Mouse (Mus musculus) liver, embryonic 13.5 days (tissue): ENCODE data around the gene Pgrmc2. TPM values are rescaled to one million over a fixed set of nuclear protein-coding genes. Genes with fewer than 3 reads are reported as not detected.

Source experiments
- ATAC-seq: fragments of 200-750 bp; cut with Nextera tagmentation; 2 replicates; pipeline ENCODE4 v1.8.0; 2017; ENCODE audit warnings: low read depth, mild to moderate bottlenecking, moderate number of reproducible peaks, moderate library complexity
- DNase-seq: peaks from one replicate; pipeline ENCODE4 v3.0.0; 2022
- H3K27ac ChIP-seq: fragments of 300-500 bp; sonication (generic); 2 replicates; pipeline ENCODE4 v1.5.1; 2015; ENCODE audit warnings: moderate library complexity, mild to moderate bottlenecking, inconsistent platforms
- H3K27me3 ChIP-seq: fragments of 300-500 bp; sonication (generic); 2 replicates; pipeline ENCODE4 v1.6.1; 2015; ENCODE audit warnings: mild to moderate bottlenecking, inconsistent platforms
- H3K36me3 ChIP-seq: fragments of 300-500 bp; sonication (generic); 2 replicates; pipeline ENCODE4 v1.6.1; 2015; ENCODE audit warnings: mild to moderate bottlenecking, inconsistent platforms
- H3K4me1 ChIP-seq: fragments of 300-500 bp; sonication (generic); replicated peaks from 2 replicates; pipeline ENCODE4 v1.6.1; 2015; ENCODE audit warnings: inconsistent platforms
- H3K4me2 ChIP-seq: fragments of 300-500 bp; sonication (generic); 2 replicates; pipeline ENCODE4 v1.6.1; 2015; ENCODE audit warnings: inconsistent platforms, mild to moderate bottlenecking, moderate library complexity
- H3K4me3 ChIP-seq: fragments of 300-500 bp; sonication (generic); replicated peaks from 2 replicates; pipeline ENCODE4 v1.5.1; 2015; ENCODE audit warnings: mild to moderate bottlenecking, inconsistent platforms
- H3K9ac ChIP-seq: fragments of 300-500 bp; sonication (generic); 2 replicates; pipeline ENCODE4 v1.6.1; 2015; ENCODE audit warnings: mild to moderate bottlenecking, inconsistent platforms
- H3K9me3 ChIP-seq: fragments of 300-500 bp; sonication (generic); replicated peaks from 2 replicates; pipeline ENCODE4 v1.6.1; 2016; ENCODE audit warnings: inconsistent platforms
- WGBS: fragments of 180-500 bp; shearing (Covaris S2); methylation state at CpG from one replicate; pipeline ENCODE4 v1.1.7; 2015; ENCODE audit not compliant: insufficient replicate concordance; 5-methylcytosine and 5-hydroxymethylcytosine counted together
- polyA plus RNA-seq: library from polyadenylated mRNA; unstranded; fragments of >200 nt; fragmentation: Nextera tagmentation; extraction: Ambion mirVana; gene quantifications from 2 replicates; pipeline ENCODE4 v1.2.1, GENCODE M21; 2015

Gene Pgrmc2
- polyA plus RNA-seq, 1 experiment from 2014 or later = 20.1 TPM

- no peaks in the 10 kb centered on the region for H3K36me3 ChIP-seq
- no peak for DNase-seq
- ATAC-seq = no peak
- no peak overlapping the region for H3K4me3 ChIP-seq
- H3K9ac ChIP-seq = no peak overlapping the region
- H3K9me3 ChIP-seq = no peaks in the 10 kb centered on the region
- 55% methylated on average over 2 of the region's 2 CpGs for WGBS
- no peak overlapping the region for H3K27ac ChIP-seq
- no peak overlapping the region for H3K4me2 ChIP-seq
- no peaks in the 10 kb centered on the region; the same call in 1 of the 2 replicates for H3K27me3 ChIP-seq
- no peaks in the 10 kb centered on the region for H3K4me1 ChIP-seq
These were observed 10.4 kb upstream of the Pgrmc2 start for GRCm38 (mm10) chr3:41093210-41093609.

- ATAC-seq = no peak
- no peaks in the 10 kb centered on the region for H3K4me1 ChIP-seq
- H3K36me3 ChIP-seq = no peaks in the 10 kb centered on the region
- H3K9ac ChIP-seq = no peak overlapping the region
- WGBS = 63% methylated on average over 4 of the region's 4 CpGs
- H3K27ac ChIP-seq = no peak overlapping the region
- no peaks in the 10 kb centered on the region; the same call in 1 of the 2 replicates for H3K27me3 ChIP-seq
- H3K4me3 ChIP-seq = no peak overlapping the region
- no peak for DNase-seq
- no peak overlapping the region for H3K4me2 ChIP-seq
- no peaks in the 10 kb centered on the region for H3K9me3 ChIP-seq
These were observed 9.5 kb upstream of the Pgrmc2 start for GRCm38 (mm10) chr3:41092311-41092710.

- DNase-seq (no peak), ATAC-seq (no peak)
- WGBS = 38% methylated on average over 2 of the region's 2 CpGs
- no peaks in the 10 kb centered on the region for H3K9me3 ChIP-seq
- H3K4me2 ChIP-seq = no peak overlapping the region
- H3K9ac ChIP-seq = no peak overlapping the region
- no peaks in the 10 kb centered on the region for H3K36me3 ChIP-seq
- no peaks in the 10 kb centered on the region for H3K4me1 ChIP-seq
- no peak overlapping the region for H3K4me3 ChIP-seq
- no peaks in the 10 kb centered on the region for H3K27me3 ChIP-seq
- no peak overlapping the region for H3K27ac ChIP-seq
These were observed 8.0 kb upstream of the Pgrmc2 start for GRCm38 (mm10) chr3:41090839-41091238.

GRCm38 (mm10) chr3:41087071-41087470 lies 4.2 kb upstream of the Pgrmc2 start:
- H3K27ac ChIP-seq = no peak overlapping the region
- no peak overlapping the region for H3K9ac ChIP-seq
- no peaks in the 10 kb centered on the region for H3K27me3 ChIP-seq
- H3K4me1 ChIP-seq = peaks cover 12% of the 10 kb centered on the region
- no peak overlapping the region for H3K4me2 ChIP-seq
- no peak overlapping the region for H3K4me3 ChIP-seq
- no peaks in the 10 kb centered on the region for H3K36me3 ChIP-seq
- DNase-seq = no peak
- no peak for ATAC-seq
- no peaks in the 10 kb centered on the region for H3K9me3 ChIP-seq

GRCm38 (mm10) chr3:41084421-41084820 lies 1.6 kb upstream of the Pgrmc2 start:
- Histone ChIP-seq H3K9ac (peak overlapping the region; percentile 96; the same call in 1 of the 2 replicates), H3K9me3 (no peaks in the 10 kb centered on the region), H3K4me3 (peak overlapping the region; percentile 100), H3K4me2 (peak overlapping the region; percentile 99), H3K36me3 (no peaks in the 10 kb centered on the region), H3K4me1 (peaks cover 33% of the 10 kb centered on the region), H3K27me3 (no peaks in the 10 kb centered on the region), H3K27ac (no peak overlapping the region)
- DNase-seq (no peak), ATAC-seq (no peak)
- WGBS = 84% methylated on average over 5 of the region's 5 CpGs

GRCm38 (mm10) chr3:41083790-41084112 lies 905 bp upstream of the Pgrmc2 start:
- 1% methylated on average over 6 of the region's 6 CpGs for WGBS
- peaks cover 38% of the 10 kb centered on the region for H3K4me1 ChIP-seq
- H3K4me2 ChIP-seq = peak overlapping the region; percentile 99
- H3K27me3 ChIP-seq = no peaks in the 10 kb centered on the region
- ATAC-seq (peak; percentile 14), DNase-seq (no peak)
- peak overlapping the region; percentile 96 for H3K9ac ChIP-seq
- H3K27ac ChIP-seq = peak overlapping the region; percentile 91
- H3K36me3 ChIP-seq = no peaks in the 10 kb centered on the region
- H3K4me3 ChIP-seq = peak overlapping the region; percentile 100
- H3K9me3 ChIP-seq = no peaks in the 10 kb centered on the region

- H3K9me3 ChIP-seq = no peaks in the 10 kb centered on the region
- no peaks in the 10 kb centered on the region for H3K27me3 ChIP-seq
- WGBS = under 1% methylated on average over 43 of the region's 43 CpGs
- H3K4me2 ChIP-seq = peak overlapping the region; percentile 99
- H3K4me1 ChIP-seq = peaks cover 42% of the 10 kb centered on the region
- no peaks in the 10 kb centered on the region for H3K36me3 ChIP-seq
- ATAC-seq (no peak; the same call in 1 of the 2 replicates), DNase-seq (no peak)
- peak overlapping the region; percentile 100 for H3K4me3 ChIP-seq
- H3K9ac ChIP-seq = peak overlapping the region; percentile 96
- H3K27ac ChIP-seq = peak overlapping the region; percentile 91
These were observed 344 bp downstream of the Pgrmc2 start for GRCm38 (mm10) chr3:41082520-41082884.

- Histone ChIP-seq H3K27ac (peak overlapping the region; percentile 91), H3K4me2 (peak overlapping the region; percentile 99), H3K4me3 (peak overlapping the region; percentile 100), H3K27me3 (no peaks in the 10 kb centered on the region), H3K4me1 (peaks cover 42% of the 10 kb centered on the region), H3K9me3 (no peaks in the 10 kb centered on the region), H3K9ac (peak overlapping the region; percentile 96), H3K36me3 (no peaks in the 10 kb centered on the region)
- 6% methylated on average over 23 of the region's 23 CpGs for WGBS
- DNase-seq (peak; percentile 44), ATAC-seq (no peak)
These were observed 1.2 kb downstream of the Pgrmc2 start for GRCm38 (mm10) chr3:41081474-41082301.

GRCm38 (mm10) chr3:41080724-41081123 lies 2.1 kb downstream of the Pgrmc2 start:
- Histone ChIP-seq H3K4me3 (peak overlapping the region; percentile 100), H3K4me2 (peak overlapping the region; percentile 99), H3K27ac (no peak overlapping the region), H3K4me1 (peaks cover 42% of the 10 kb centered on the region), H3K36me3 (no peaks in the 10 kb centered on the region), H3K27me3 (no peaks in the 10 kb centered on the region), H3K9ac (peak overlapping the region; percentile 96; the same call in 1 of the 2 replicates), H3K9me3 (no peaks in the 10 kb centered on the region)
- ATAC-seq = no peak
- WGBS = 35% methylated on average over 3 of the region's 3 CpGs
- peak; percentile 26 for DNase-seq

GRCm38 (mm10) chr3:41078673-41079072 lies 4.2 kb downstream of the Pgrmc2 start:
- 86% methylated on average over 2 of the region's 2 CpGs for WGBS
- Histone ChIP-seq H3K27me3 (no peaks in the 10 kb centered on the region), H3K27ac (no peak overlapping the region), H3K4me1 (peaks cover 35% of the 10 kb centered on the region), H3K36me3 (no peaks in the 10 kb centered on the region), H3K9ac (no peak overlapping the region), H3K4me3 (no peak overlapping the region), H3K9me3 (no peaks in the 10 kb centered on the region), H3K4me2 (no peak overlapping the region)
- ATAC-seq (no peak), DNase-seq (no peak)

GRCm38 (mm10) chr3:41075376-41075775 lies 7.5 kb downstream of the Pgrmc2 start:
- H3K4me1 ChIP-seq = peaks cover 28% of the 10 kb centered on the region
- no peak for DNase-seq

GRCm38 (mm10) chr3:41070519-41070918 lies 12.3 kb downstream of the Pgrmc2 start:
- no peaks in the 10 kb centered on the region for H3K9me3 ChIP-seq
- no peaks in the 10 kb centered on the region for H3K27me3 ChIP-seq
- ATAC-seq (no peak), DNase-seq (no peak)
- no peak overlapping the region for H3K4me3 ChIP-seq
- no peak overlapping the region for H3K27ac ChIP-seq
- H3K36me3 ChIP-seq = peaks cover 41% of the 10 kb centered on the region
- peaks cover 16% of the 10 kb centered on the region for H3K4me1 ChIP-seq
- WGBS = 75% methylated on average over 2 of the region's 2 CpGs
- no peak overlapping the region for H3K4me2 ChIP-seq
- no peak overlapping the region for H3K9ac ChIP-seq

More at GRCm38 (mm10) chr3:41075376-41075775, 7.5 kb downstream of the Pgrmc2 start:
- H3K9ac ChIP-seq = no peak overlapping the region
- H3K4me2 ChIP-seq = no peak overlapping the region
- H3K4me3 ChIP-seq = no peak overlapping the region
- no peak overlapping the region for H3K27ac ChIP-seq
- no peak for ATAC-seq
- H3K36me3 ChIP-seq = peaks cover 2% of the 10 kb centered on the region; the same call in 1 of the 2 replicates
- WGBS = 82% methylated on average over 8 of the region's 8 CpGs
- H3K27me3 ChIP-seq = no peaks in the 10 kb centered on the region
- no peaks in the 10 kb centered on the region for H3K9me3 ChIP-seq
